Mouse (Mus musculus) mesoderm, embryonic 11.5 days (tissue): ENCODE data around the gene Cpne8.

Experiments used
- DNase-seq: peaks from one replicate; pipeline ENCODE4 v3.0.0-alpha.2; 2012; ENCODE audit warnings: low read depth, low spot score

Gene Cpne8

DNA sequence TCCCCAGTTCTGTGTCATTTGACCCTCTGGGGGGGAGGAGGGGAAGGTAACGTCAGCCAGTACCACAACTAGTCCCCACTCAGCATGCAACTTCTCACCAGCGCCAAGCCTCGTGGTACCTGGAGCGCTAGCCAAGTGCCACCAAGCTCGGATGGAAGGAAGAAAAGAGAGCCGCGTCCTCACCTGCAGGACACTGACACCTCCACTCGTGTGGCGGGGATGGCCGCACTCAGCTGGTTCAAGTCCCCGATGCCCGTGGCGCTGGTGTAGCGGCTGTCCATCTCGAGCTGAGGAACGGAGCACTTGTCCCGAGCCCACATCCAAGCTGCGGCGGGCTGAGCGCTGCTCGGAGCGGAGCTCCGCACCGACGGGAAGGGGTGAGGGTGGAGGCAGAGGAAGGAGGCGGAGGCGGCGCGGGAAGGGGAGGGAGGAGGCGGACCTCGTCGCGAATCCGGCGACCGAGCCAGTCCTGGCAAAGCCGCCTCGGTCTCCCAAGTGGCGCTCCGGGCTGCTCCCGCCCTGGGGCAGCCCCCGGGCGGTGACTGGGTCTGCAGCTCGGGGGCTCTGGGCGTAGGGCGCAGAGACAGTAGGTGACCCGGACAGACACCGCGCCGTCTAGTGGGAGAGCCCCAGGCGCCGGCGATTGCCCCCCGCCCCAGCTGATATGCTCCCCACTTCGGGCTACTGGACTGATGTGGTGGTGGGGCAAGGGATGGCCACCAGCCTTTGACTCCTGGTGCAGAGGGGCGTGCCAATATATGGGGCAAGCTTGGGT lies at the start of gene Cpne8:
Gene Cpne8, minus strand, starts transcription at position 448 of the 775 bp plus-strand sequence.
- peak; percentile 54 for DNase-seq

DNA sequence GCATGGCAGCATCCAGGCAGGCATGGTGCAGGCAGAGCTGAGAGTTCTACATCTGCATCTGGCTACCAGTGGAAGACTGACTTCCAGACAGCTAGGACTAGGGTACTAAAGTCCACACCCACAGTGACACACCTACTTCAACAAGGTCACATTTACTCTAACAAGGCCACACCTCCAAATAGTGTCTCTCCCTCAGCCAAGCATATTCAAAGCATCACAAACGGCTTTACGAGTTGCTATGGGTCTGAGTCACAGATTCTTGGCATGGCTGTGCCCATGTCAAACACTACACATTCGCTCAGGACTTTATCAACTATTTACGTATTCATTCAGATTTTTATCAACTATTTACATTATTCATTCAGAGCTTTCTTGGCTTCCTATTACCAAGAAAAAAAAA lies 38.5 kb upstream of the Cpne8 start:
- DNase-seq: no peak

DNA sequence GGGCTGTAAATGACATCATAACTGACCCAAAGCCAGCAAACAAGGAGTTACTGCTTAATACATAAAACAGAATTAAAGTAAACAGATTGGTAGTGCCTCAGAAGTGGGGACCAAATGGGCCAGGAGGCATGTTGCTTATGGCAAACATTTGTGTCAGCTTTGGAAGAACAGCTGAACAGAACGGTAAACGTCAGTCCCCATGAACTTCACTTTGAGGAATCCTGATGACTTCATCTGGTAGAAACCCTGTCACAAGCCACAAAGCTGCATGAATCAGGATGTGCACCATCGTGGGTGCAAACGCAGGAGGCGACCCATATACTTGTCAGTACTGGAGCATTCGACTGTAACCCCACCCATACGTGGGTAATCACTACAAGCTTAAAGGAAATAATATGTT lies 30.1 kb upstream of the Cpne8 start:
- no peak for DNase-seq

DNA sequence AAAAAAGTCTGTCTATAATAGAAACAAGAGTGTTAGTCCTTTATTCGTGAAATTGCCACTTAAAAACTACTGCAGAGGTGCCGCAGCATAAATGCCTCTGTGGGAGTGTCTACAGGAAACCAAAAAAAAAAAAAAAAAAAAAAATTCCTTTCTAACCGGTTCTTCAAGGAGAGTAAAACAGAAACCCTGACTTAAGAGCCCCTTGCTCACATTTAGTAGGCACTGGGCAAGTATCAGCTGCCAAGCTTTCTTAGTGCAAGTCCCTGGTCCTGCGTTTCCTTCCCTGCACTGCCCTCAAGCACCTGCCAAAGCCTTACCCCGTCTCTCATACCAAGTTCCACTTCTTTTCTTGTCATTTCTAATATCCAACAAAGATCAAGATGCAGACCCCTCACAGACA lies 25.1 kb upstream of the Cpne8 start:
- DNase-seq: no peak

DNA sequence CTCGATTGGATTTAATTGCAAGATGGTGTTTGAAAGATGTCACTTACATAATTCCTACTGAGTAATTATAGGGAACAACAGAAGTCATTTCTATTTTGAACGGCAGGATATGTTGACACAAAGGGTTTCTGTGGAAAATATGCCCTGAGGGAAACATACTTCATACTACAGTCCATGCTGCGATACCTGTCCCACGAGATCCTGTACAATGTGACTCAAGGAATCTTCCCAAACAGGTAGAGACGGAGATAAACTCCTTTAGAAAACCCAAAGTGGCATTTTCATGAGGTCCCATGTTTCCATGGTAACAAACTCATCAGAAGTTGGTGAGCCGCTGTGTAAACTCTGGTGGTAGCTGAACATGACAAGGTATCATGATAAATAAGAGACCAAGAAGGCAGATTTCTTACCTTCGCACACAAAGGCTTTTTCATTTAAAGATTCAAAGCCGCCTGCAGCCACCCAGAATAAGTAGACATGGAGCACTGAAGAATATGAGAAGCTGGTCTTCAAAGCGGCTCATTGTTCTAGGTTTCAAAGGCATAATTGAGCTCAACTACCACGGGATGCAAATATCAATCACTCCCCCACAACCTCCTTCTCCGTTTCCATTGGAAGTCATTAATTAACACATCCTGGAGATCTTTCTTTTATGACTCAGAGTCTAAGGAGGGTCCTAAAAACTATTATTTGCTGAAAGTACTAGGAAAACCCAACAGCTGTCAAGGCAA lies 24.4 kb upstream of the Cpne8 start:
- DNase-seq: peak; percentile 11

DNA sequence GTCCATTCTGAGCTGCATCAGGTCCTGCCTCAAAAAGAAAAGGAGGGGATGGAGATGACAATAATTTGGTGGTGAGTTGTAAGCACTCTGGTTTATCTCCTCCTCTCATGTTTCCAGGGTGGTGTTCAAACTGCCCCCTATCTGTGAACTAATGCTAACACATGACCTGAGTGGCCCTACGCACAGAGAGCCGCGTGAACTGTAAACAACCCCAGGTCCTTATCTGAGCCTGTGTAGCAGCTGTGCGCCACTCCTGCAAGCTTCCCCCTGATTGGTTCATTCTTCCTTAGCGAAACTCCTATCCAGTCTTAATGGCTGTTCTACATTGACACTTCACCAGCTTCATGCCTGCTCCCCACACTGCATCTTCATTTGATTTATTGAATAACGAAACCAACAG lies 7.5 kb upstream of the Cpne8 start:
- no peak for DNase-seq

DNA sequence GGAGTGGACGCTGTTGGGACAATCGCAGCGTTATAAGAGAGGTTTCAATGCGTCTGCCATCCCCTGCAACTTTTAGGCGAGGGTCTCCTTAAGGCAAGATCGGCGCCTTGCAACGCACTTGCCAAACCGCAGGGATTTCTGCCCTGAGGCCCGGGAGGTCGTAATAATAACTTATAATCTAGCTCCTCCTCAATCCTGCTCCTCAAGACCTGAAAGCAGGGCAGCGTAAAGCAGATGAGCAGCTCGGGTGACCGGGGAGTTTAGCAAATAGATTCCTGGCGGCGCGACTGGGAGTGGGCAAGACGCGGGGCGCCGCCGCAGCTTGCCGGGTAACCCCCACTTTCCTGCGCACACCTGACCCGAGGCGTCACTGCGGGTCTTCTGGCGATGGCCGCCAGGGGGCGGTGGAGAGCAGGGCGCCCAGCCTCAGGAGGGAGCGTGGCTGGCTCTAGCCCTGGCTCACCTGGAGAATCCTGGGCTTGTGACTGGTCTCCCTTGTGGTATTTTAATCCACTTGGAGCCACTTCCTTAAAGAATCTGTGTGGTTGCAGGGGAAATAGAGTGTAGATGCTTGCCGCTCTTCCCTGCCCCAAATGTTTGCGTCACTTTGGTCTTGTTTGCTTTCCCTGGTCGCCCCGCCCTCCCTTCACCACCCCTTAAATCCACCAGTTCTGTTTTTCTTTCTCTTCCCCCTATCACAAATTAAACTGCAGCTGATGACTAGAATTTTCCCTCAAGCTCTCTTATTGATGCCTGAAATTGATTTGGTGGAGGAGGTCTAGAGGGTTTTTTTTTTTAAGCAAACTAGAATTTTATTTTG lies 738 bp upstream of the Cpne8 start:
- peak; percentile 76 for DNase-seq

DNA sequence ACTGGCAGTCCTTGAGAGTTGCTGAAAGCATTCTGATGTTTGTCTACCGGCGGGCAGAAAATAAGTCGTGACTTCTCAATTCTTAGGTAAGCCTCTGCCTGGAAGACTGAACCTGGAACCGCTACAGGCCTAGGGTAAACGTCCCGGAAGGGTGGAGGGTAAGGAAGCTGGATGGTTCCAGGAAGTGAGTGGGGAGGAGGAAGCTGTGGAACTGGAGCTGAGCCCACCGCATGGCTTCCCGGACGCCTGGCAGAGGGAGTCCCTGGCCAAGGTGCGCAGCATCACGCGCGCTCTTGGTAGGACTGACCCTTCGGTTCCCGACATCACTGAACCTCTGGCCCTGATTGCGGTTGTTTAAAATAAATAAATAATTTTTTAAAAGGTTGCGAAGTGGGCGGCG lies 744 bp downstream of the Cpne8 start:
- peak; percentile 17 for DNase-seq

DNA sequence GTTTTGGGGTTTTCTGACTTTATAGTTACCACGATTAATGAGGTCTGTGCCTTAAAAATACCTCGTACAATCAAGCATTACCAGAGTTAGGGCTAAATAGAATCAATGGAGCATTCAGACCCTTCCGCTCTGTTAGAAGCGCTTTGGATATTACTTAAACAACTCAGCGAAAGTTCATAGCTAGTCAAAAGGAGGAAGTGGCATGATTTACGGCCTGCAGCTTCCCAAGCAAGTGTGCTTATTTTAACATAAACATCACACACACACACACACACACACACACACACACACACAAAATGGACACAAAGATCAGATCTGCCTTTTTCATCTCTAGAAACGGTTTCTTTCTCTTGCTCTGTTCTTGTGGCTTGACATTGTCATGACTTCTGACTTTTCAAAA lies 9.7 kb downstream of the Cpne8 start:
- no peak for DNase-seq

DNA sequence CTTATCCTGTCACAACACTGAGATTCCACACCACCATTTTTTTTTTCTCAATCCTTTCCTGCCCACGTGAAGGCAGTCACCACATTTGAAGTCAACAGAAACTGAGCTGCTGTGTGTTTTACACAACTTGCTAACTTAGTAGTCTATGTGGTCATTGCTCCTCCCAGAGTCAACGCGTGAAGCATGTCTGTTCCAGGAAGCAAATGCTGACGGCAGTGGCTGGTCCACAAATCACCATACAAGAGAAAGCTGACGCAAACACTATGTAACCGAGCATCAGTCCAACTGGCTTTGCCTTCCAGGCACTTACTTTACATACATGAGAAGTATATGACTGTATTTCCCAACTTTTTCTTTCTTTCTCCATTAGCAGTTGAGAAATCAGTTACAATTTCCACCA lies 12.3 kb downstream of the Cpne8 start:
- DNase-seq: no peak

DNA sequence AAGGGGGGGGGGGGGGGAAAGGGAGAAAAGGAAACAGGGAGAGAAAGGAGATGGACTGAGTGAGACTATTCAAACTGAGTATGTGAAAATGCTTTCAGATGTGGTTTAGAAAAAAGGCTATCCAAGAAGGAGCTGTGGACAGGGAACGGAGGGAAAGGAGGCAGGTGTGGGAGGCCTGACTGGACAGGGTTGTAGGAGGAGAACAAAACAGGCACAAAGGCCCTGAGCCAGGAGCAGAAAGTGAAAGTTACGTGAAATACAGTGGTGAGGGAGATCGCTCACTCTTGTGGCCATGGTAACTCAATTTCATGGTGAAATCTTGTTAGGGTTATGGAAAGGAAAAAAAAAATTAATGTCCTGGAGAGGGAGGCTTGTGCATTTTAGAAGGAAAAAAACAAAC lies 14.6 kb downstream of the Cpne8 start:
- no peak for DNase-seq

DNA sequence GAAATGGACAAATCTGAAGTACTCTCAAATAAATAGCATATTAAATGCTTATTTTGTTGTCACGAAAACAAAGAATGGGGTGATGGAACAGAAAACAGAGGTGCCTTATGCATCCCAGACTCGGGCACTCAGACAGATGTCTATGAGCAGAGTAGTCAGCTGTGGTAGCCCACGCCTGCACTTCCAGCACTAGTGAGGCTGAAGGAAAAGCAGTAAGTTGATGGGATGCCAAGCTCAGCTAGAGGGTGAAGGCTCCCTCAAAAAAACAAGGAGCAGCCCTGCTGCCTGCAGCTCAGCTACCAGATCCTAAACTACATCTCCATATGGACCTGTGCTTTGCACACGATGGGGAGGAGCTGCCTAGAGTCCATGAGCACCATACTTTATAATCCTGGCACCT lies 15.6 kb downstream of the Cpne8 start:
- no peak for DNase-seq

DNA sequence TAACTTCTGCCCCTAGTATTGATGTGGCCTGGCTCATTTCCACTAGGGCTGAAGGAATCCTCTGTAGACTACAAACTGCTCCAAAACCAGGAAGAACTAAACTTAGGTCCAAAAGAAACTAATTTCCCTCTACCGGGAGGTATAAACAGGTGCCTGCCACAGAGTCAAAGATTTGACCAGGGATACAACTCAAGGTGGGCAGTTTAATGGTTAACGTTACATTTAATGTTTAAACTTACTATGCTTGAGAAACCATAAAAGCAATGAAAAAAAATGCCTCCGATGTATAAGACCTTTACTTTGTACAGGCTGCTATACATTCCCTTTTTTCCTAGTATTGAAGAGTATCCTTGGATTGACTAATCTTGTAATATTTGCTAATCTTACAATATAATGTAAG lies 18.5 kb downstream of the Cpne8 start:
- no peak for DNase-seq

DNA sequence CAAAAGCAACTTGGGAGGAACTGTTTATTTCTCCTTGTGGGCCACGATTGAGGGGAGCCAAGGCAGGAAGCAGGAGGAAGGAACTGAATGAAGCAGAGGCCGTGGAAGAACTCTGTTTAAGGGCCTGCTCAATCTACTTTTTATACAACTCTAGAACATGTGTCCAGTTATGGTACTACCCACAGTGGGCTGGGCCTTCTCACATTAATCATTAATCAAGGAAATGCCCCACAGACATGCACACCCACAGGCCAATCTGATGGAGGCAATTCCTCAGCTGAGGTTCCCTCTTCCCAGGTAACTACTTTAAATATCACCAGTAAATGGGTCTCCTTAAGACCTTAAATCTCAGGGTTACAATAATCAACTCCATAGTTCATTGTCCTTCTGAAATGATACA lies 21.2 kb downstream of the Cpne8 start:
- DNase-seq: no peak

DNA sequence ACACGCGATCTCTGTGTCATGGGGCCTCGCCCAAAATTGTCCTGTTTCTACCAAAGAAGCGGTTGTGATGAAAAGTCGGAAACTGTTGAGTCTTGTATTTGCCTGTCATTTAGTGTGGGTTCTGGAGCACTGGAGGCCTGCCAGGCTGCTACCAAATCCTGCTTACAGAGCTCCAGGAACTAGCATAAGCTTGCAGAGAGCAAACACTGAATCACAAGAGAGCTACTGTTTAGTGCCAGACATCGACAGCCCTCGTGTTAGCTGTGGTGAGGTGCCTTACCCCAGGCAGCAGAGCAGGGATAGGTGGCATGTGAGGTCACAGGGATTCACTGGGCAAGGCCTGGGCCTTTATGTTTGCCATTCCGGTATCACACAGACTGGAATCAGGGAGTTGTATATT lies 22.7 kb downstream of the Cpne8 start:
- DNase-seq: no peak

DNA sequence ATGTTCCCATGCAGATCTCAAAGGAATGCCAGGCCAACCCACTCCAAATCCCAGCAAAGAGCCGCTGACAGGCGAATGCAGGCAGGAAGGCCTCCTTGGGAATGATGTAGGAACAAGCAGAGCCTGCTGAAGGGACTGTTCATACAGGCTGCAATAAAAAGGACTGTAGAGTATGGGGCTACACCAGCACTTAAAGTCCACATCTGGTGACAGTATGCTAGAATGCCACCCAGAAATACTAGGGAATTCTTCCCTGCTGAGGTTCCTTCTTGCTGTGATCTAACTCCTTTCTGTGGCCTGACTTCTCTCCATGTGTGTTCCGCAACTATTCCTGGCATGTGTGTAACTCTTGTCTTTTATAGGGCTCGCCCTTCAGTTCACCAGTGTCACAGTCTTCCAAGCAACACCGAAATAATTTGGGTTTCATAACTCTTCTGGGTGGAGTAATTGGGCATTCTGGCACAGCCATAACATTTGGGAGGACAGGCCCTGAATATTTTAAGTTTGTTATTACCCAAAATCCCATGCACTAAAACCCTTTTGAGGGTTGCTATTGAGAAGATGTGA lies 32.1 kb downstream of the Cpne8 start:
- peak; percentile 9 for DNase-seq

DNA sequence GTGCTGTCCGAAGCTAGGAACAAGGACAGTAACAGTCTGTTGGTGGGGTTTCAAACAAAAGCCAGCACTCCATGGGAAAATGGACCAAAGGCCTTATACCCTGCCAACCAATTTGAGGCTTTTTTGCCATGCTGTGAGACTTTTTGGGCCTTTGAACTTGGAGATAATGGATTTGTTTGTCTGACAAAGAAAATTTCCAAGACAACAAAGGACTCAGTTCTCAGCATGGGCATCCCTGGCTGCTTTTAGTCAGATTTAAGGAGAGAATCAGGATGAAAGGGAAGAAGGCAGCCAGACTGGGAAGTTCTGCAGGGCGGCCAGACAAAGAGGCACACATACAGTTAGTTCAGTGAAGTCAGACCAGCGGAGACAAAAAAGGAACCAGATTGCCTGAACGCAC lies 32.9 kb downstream of the Cpne8 start:
- no peak for DNase-seq

DNA sequence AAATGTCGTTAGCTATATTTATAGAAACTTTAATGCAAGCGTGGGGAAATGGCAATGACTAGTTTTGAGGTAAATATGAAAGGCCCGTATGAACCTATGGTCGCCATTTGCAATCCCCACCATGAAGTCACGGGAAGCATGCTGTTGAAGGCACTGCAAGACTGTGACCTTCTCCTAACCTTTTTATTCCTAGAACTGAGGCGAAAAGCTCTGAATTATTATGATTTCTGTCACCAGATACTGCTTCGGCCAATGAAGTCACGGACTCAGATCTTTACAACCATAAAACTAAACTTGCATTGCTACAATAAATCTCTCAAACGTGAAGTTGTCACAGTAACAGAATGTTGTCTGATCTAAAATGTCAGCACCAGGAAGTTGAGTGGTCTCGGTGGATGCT lies 33.4 kb downstream of the Cpne8 start:
- DNase-seq: no peak

DNA sequence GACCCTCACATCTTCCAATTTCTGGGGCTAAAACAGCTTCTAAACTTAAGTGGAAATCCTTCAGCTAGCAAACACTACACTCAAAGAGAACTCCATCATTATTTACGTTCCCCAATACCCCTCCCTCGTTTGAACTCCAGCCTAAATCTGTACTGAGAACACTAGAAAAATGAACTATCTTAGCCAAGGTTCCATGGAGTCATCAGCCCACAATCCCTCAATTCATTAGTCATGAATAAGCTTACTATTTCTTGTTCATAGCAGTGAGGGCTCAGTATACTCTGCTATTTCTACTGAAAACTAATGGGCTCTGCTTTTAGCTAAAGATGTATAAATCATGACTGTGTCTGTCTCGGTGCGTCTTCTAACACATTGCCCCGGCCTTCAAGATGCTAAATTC lies 55.0 kb downstream of the Cpne8 start:
- no peak for DNase-seq

DNA sequence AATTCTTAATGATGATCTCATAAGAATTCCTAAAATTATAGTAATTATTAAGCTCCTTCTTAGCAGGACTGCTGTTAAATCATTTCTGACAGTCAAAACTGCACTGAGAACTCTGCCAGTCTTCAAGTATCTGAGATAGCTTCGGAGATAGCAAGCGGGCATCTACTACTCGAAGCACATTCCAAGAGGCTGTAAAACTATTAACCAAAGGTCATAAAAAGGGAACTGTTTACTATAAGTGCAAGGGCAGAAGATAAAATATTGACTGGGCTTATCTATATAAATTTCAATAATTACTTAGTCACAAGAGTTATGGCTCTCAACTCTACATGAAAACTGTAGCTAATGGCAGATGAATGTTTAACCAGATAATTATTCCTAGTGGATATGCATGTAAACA lies 57.2 kb downstream of the Cpne8 start:
- no peak for DNase-seq

DNA sequence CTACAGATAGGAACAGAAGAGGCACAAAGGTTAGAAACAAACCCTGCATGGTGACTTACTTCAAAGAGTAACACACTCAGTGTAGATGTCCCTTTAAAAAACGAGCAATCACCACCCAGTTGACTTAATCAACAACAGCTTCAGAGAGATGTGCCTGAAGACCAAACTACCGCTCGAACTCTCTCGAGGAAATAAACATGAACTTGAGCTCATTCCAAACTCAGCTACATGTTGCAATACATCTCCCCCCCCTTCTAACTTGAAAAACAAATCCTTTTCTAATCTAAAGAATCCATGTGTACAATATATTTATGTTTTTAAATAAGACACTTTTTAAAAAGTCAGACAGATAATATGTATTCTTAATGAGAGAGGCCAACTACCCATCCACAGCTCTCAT lies 59.5 kb downstream of the Cpne8 start:
- no peak for DNase-seq

DNA sequence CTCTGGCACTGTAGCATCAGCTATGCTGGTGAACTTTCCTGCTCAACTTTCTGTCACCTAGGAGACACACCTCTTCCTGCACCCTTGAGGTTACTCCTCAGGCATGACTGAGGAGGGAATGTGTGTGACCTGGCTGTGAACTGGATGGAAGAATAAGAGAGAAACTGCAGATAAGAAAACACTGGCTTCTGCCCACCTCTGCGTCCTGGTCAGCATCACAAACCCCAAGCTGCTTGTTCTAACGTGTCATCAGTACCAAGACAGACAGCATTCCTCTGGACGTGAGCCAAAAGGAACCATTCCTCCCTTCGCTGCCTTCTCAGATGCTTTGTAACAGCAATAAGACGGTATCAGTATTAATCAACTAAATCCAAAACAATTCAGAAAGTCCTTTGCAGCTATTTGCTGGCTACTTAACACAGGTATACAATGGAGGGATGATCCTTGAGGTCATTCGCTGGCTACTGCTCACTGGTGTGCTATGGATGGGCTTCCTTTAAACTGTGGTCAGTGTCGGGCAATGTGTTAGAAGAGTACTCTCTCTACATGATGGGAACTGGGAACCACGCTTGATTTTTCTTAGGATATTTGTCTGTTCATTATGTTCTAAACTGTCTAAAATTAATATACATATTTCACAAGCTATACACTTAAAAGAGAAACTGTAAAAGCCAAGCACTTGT lies 63.0 kb downstream of the Cpne8 start:
- DNase-seq: peak; percentile 34
